Mouse (Mus musculus): ENCODE results near the gene Ralb.

DNA sequence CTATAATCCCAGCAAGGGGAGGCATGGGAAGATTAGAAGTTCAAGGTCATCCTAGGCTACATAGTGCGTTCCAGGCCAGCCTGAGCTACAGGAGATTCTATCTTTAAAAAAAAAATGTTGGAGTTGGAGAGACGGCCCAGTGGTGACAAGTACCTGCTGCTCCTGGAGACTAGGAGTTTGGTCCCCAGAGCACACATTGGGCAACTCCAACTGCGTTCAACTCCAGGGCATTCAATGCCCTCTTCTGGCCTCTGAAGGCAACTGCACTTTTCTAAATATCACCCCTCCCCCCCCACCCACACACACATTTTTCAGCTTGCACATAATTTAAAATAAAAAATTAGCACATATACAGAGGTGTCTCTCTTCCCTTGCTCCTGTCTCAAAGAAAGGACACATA, 21.7 kb downstream of the Ralb start:
- peak; percentile 65 for TF ChIP-seq CTCF (IDR thresholded peaks at IDR 0.05)
- no peak for TF ChIP-seq EP300 (IDR thresholded peaks at IDR 0.05)
